Mouse (Mus musculus) midbrain, embryonic 11.5 days (tissue): ENCODE measurements around the gene Meis3. TPM values are rescaled to one million over a fixed set of nuclear protein-coding genes. Genes with fewer than 3 reads are reported as not detected.

Experiments
- ATAC-seq: fragments of 200-750 bp; cut with Nextera tagmentation; 2 replicates; pipeline ENCODE4 v1.8.0; 2017; ENCODE audit warnings: moderate TSS enrichment, moderate library complexity; ENCODE audit not compliant: low FRiP score
- DNase-seq: peaks from one replicate; pipeline ENCODE4 v3.0.0; 2015; ENCODE audit warnings: low spot score; ENCODE audit errors: missing footprints
- H3K27ac ChIP-seq: fragments of 300-500 bp; sonication (generic); 2 replicates; pipeline ENCODE4 v1.5.1; 2014; ENCODE audit warnings: low read depth, low read length
- H3K27me3 ChIP-seq: fragments of 300-500 bp; sonication (generic); 2 replicates; pipeline ENCODE4 v1.6.1; 2014; ENCODE audit warnings: mild to moderate bottlenecking, low read length, moderate library complexity, mixed read lengths; ENCODE audit not compliant: control insufficient read depth, insufficient read depth
- H3K36me3 ChIP-seq: fragments of 300-500 bp; sonication (generic); 2 replicates; pipeline ENCODE4 v1.6.1; 2014; ENCODE audit warnings: mild to moderate bottlenecking, low read length, moderate library complexity, mixed read lengths; ENCODE audit not compliant: control insufficient read depth, insufficient read depth
- H3K4me1 ChIP-seq: fragments of 300-500 bp; sonication (generic); 2 replicates; pipeline ENCODE4 v1.6.1; 2014; ENCODE audit warnings: low read length; ENCODE audit not compliant: control insufficient read depth, insufficient read depth
- H3K4me2 ChIP-seq: fragments of 300-500 bp; sonication (generic); 2 replicates; pipeline ENCODE4 v1.6.1; 2014; ENCODE audit warnings: mild to moderate bottlenecking, moderate library complexity
- H3K4me3 ChIP-seq: fragments of 300-500 bp; sonication (generic); 2 replicates; pipeline ENCODE4 v1.5.1; 2014; ENCODE audit warnings: low read depth, low read length
- H3K9ac ChIP-seq: fragments of 300-500 bp; sonication (generic); 2 replicates; pipeline ENCODE4 v1.6.1; 2014; ENCODE audit warnings: low read length
- H3K9me3 ChIP-seq: fragments of 300-500 bp; sonication (generic); 2 replicates; pipeline ENCODE4 v1.6.1; 2016; ENCODE audit warnings: low read length; ENCODE audit not compliant: control insufficient read depth
- WGBS: fragments of 180-500 bp; shearing (Covaris S2); extraction: QIAGEN DNeasy Blood & Tissue Kit; methylation state at CpG from one replicate; pipeline ENCODE4 v1.1.7; 2014; 5-methylcytosine and 5-hydroxymethylcytosine counted together
- polyA plus RNA-seq: library from polyadenylated mRNA; unstranded; fragments of >200 nt; fragmentation: Nextera tagmentation; extraction: Ambion mirVana; gene quantifications from 2 replicates; pipeline ENCODE4 v1.2.1, GENCODE M21; 2014

The Meis3 gene
- polyA plus RNA-seq, 1 experiment from 2014 or later, result 80.7 TPM

GRCm38 (mm10) chr7:16132926-16133325 is 42.0 kb upstream of the Meis3 start:
- Histone ChIP-seq H3K4me2 (no peak overlapping the region), H3K27ac (no peak overlapping the region), H3K36me3 (no peaks in the 10 kb centered on the region), H3K4me3 (no peak overlapping the region), H3K27me3 (no peaks in the 10 kb centered on the region), H3K9ac (no peak overlapping the region), H3K9me3 (no peaks in the 10 kb centered on the region), H3K4me1 (peaks cover 17% of the 10 kb centered on the region)
- DNase-seq, result no peak
- 73% methylated on average over 3 of the region's 3 CpGs for WGBS
- ATAC-seq, result no peak

GRCm38 (mm10) chr7:16133691-16134090 is 41.2 kb upstream of the Meis3 start:
- ATAC-seq, result no peak
- Histone ChIP-seq H3K9me3 (no peaks in the 10 kb centered on the region), H3K27ac (no peak overlapping the region), H3K4me2 (no peak overlapping the region), H3K36me3 (no peaks in the 10 kb centered on the region), H3K27me3 (no peaks in the 10 kb centered on the region), H3K4me3 (no peak overlapping the region), H3K9ac (no peak overlapping the region), H3K4me1 (peaks cover 17% of the 10 kb centered on the region)
- DNase-seq, result no peak
- WGBS, result 90% methylated on average over 9 of the region's 9 CpGs

- H3K4me1 ChIP-seq, result peaks cover 17% of the 10 kb centered on the region
These were observed 39.9 kb upstream of the Meis3 start for GRCm38 (mm10) chr7:16134951-16135392.

GRCm38 (mm10) chr7:16146489-16147410 is 28.1 kb upstream of the Meis3 start:
- H3K4me1 ChIP-seq, result no peaks in the 10 kb centered on the region
- H3K27me3 ChIP-seq, result no peaks in the 10 kb centered on the region
- H3K4me3 ChIP-seq, result no peak overlapping the region
- DNase-seq, result no peak
- H3K9ac ChIP-seq, result no peak overlapping the region
- no peak; the same call in 1 of the 2 replicates for ATAC-seq
- WGBS, result 38% methylated on average over 27 of the region's 27 CpGs
- no peak overlapping the region for H3K27ac ChIP-seq
- no peak overlapping the region for H3K4me2 ChIP-seq
- H3K36me3 ChIP-seq, result no peaks in the 10 kb centered on the region
- no peaks in the 10 kb centered on the region for H3K9me3 ChIP-seq

More at GRCm38 (mm10) chr7:16134951-16135392, 39.9 kb upstream of the Meis3 start:
- H3K9me3 ChIP-seq, result no peaks in the 10 kb centered on the region
- ATAC-seq (peak; percentile 43), DNase-seq (no peak)
- no peak overlapping the region; the same call in 1 of the 2 replicates for H3K27ac ChIP-seq
- no peaks in the 10 kb centered on the region for H3K36me3 ChIP-seq
- WGBS, result 65% methylated on average over 7 of the region's 7 CpGs
- no peaks in the 10 kb centered on the region for H3K27me3 ChIP-seq
- no peak overlapping the region for H3K9ac ChIP-seq
- no peak overlapping the region for H3K4me3 ChIP-seq
- no peak overlapping the region for H3K4me2 ChIP-seq

GRCm38 (mm10) chr7:16147643-16148042 is 27.2 kb upstream of the Meis3 start:
- 17% methylated on average over 15 of the region's 15 CpGs for WGBS
- Histone ChIP-seq H3K27ac (no peak overlapping the region), H3K9me3 (no peaks in the 10 kb centered on the region), H3K4me2 (no peak overlapping the region), H3K36me3 (no peaks in the 10 kb centered on the region), H3K4me1 (no peaks in the 10 kb centered on the region), H3K27me3 (no peaks in the 10 kb centered on the region), H3K9ac (no peak overlapping the region), H3K4me3 (no peak overlapping the region)
- peak; percentile 95 for DNase-seq
- no peak for ATAC-seq

GRCm38 (mm10) chr7:16149241-16149640 is 25.6 kb upstream of the Meis3 start:
- Histone ChIP-seq H3K4me1 (no peaks in the 10 kb centered on the region), H3K27me3 (no peaks in the 10 kb centered on the region), H3K4me3 (no peak overlapping the region), H3K9ac (no peak overlapping the region), H3K27ac (no peak overlapping the region), H3K9me3 (no peaks in the 10 kb centered on the region), H3K36me3 (no peaks in the 10 kb centered on the region), H3K4me2 (no peak overlapping the region)
- no peak for ATAC-seq
- no peak for DNase-seq
- 60% methylated on average over 5 of the region's 5 CpGs for WGBS

GRCm38 (mm10) chr7:16150191-16151145 is 24.4 kb upstream of the Meis3 start:
- H3K9ac ChIP-seq, result no peak overlapping the region
- no peak for ATAC-seq
- no peaks in the 10 kb centered on the region for H3K4me1 ChIP-seq
- H3K27me3 ChIP-seq, result no peaks in the 10 kb centered on the region
- no peaks in the 10 kb centered on the region for H3K9me3 ChIP-seq
- no peak for DNase-seq
- 75% methylated on average over 9 of the region's 9 CpGs for WGBS
- H3K4me3 ChIP-seq, result no peak overlapping the region
- no peak overlapping the region for H3K4me2 ChIP-seq
- H3K36me3 ChIP-seq, result no peaks in the 10 kb centered on the region
- H3K27ac ChIP-seq, result no peak overlapping the region

GRCm38 (mm10) chr7:16153522-16153921 is 21.4 kb upstream of the Meis3 start:
- no peak overlapping the region for H3K4me3 ChIP-seq
- no peaks in the 10 kb centered on the region for H3K36me3 ChIP-seq
- WGBS, result 21% methylated on average over 10 of the region's 10 CpGs
- no peak overlapping the region for H3K4me2 ChIP-seq
- ATAC-seq (peak; percentile 86), DNase-seq (peak; percentile 96)
- no peak overlapping the region for H3K27ac ChIP-seq
- H3K9me3 ChIP-seq, result no peaks in the 10 kb centered on the region
- H3K9ac ChIP-seq, result no peak overlapping the region
- peaks cover under 1% of the 10 kb centered on the region; the same call in 1 of the 2 replicates for H3K4me1 ChIP-seq
- H3K27me3 ChIP-seq, result peaks cover 6% of the 10 kb centered on the region
